Mouse (Mus musculus) MEL (cell line): ENCODE data around the gene Ttc39d.

Experiments
- CTCF ChIP-seq, 3 experiments: IDR thresholded peaks in 2 of 3; conservative IDR thresholded peaks in 1 of 3; 2 replicates each; pipeline ENCODE4 v1.5.1; 2011 to 2012; ENCODE audit warnings: low read length in 3 of 3, low read depth in 2 of 3, mild to moderate bottlenecking in 2 of 3, improper control_type of control experiment in 1 of 3, inconsistent platforms in 1 of 3, mixed read lengths in 1 of 3, moderate library complexity in 1 of 3; ENCODE audit not compliant: control insufficient read depth in 1 of 3, insufficient read depth in 1 of 3, poor library complexity in 1 of 3, severe bottlenecking in 1 of 3
- E2F4 ChIP-seq: IDR thresholded peaks from 2 replicates; pipeline ENCODE4 v1.6.1; 2011; ENCODE audit warnings: low read depth, low read length, improper control_type of control experiment, borderline replicate concordance
- GATA1 ChIP-seq: IDR thresholded peaks from 2 replicates; pipeline ENCODE4 v1.6.1; 2011; ENCODE audit warnings: low read depth, low read length, improper control_type of control experiment
- POLR2A ChIP-seq, 2 experiments: IDR thresholded peaks; 2 replicates each; pipeline ENCODE4 v1.6.1; 2011 to 2012; ENCODE audit warnings: low read length in 2 of 2, mild to moderate bottlenecking in 2 of 2, control low read depth in 1 of 2, improper control_type of control experiment in 1 of 2, low read depth in 1 of 2, moderate library complexity in 1 of 2; ENCODE audit not compliant: control insufficient read depth in 1 of 2, insufficient read depth in 1 of 2, poor library complexity in 1 of 2
- POLR2AphosphoS5 ChIP-seq: IDR thresholded peaks from 2 replicates; pipeline ENCODE4 v1.6.1; 2012; ENCODE audit warnings: low read depth, borderline replicate concordance, mild to moderate bottlenecking, inconsistent platforms, low read length, moderate library complexity, mixed read lengths
- SIN3A ChIP-seq: IDR thresholded peaks from 2 replicates; pipeline ENCODE4 v1.6.1; 2012; ENCODE audit warnings: low read length, improper control_type of control experiment, inconsistent platforms
- SMC3 ChIP-seq: IDR thresholded peaks from 2 replicates; pipeline ENCODE4 v1.6.1; 2011; ENCODE audit warnings: low read depth, low read length, improper control_type of control experiment

- TF ChIP-seq POLR2AphosphoS5 (no peak), SMC3 (no peak), CTCF (IDR thresholded peaks at IDR 0.05 in 2 of 3, conservative IDR thresholded peaks at IDR 0.05 in 1 of 3; ENCODE audit: control insufficient read depth in 1 of 3, insufficient read depth in 1 of 3, low read depth in 2 of 3, low read length in 3 of 3, poor library complexity in 1 of 3, severe bottlenecking in 1 of 3) (no peak), POLR2A (IDR thresholded peaks at IDR 0.05; ENCODE audit: control insufficient read depth in 1 of 2, insufficient read depth in 1 of 2, low read depth in 1 of 2, low read length in 2 of 2, poor library complexity in 1 of 2) (no peak), E2F4 (no peak), SIN3A (no peak), GATA1 (no peak)
Measured at GRCm38 (mm10) chr17:80175386-80175739, 31.9 kb upstream of the Ttc39d start.
